Mouse (Mus musculus): ENCODE data around the gene Zcchc9. TPM values are rescaled to one million over a fixed set of nuclear protein-coding genes. Genes with fewer than 3 reads are reported as not detected.
A peak's percentile ranks its signal among the peaks of the same experiment; 100 is the strongest.
"Not testable (repeated sequence)": the region's sequence is repeated elsewhere in the genome, so short reads cannot be mapped to it uniquely, and the experiment has no call there.

Zcchc9 gene
- polyA plus RNA-seq, 1 experiment from 2014 or later: 21.1 TPM

DNA sequence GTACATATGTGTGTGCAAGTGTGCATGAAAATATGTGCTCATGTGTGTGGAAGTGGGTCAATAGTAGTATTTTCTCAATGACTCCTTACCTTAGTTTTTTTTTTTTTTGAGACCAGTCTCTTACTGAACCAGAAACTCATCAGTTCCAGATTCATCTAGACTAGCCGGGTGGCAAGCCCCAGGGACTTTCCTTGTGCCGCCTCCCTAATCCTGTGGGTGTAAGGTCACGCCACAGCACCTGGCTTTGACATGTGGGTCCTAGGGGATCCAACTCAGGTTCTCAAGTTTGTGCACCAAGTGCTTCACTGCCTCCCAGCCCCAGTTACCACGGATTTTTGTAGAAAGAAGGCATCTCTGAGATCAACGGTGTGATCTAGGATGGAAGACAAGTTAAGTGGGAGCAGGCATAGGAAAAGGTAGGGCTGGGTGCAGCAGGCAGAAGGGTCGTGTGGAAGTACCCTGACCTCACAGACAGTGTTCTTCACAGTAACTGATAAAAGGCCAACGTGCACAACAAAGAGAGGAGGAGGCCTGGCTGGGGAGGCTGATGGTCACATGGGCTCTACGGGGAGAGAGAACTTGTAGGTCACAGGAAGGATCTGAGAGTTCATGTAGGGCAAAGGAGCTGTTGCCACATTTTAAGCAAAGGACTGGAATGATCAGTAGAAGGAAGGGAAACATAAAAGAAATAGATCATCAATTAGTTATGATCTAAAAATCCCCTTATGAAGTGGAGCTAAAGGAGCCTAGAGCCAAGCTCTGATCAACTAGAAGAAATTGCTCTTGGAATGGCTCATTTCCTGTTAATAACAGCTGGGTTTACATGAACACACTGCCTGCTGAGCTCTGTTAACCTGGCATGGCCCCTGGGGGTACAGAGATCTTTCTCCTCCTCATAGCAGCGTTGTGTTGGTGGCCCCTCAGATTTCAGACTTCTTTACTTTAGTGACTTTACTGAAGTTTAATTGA lies 38.5 kb downstream of the Zcchc9 start:
- Histone ChIP-seq H3K9me3 (ENCODE audit: control insufficient read depth) (no peaks in the 10 kb centered on the region), H3K36me3 (ENCODE audit: control insufficient read depth, insufficient read depth) (no peaks in the 10 kb centered on the region), H3K9ac (ENCODE audit: low read depth, low read length) (no peak overlapping the region), H3K4me1 (replicated peaks; ENCODE audit: control insufficient read depth, insufficient read depth, low read length) (no peaks in the 10 kb centered on the region), H3K27me3 (replicated peaks; ENCODE audit: control insufficient read depth, insufficient read depth, low read length) (no peaks in the 10 kb centered on the region), H3K27ac (ENCODE audit: low read depth, low read length) (no peak overlapping the region), H3K4me3 (ENCODE audit: low read depth, low read length) (no peak overlapping the region), H3K4me2 (replicated peaks; ENCODE audit: low read depth) (no peak overlapping the region)
- WGBS: 61% methylated on average over 9 of the region's 9 CpGs
- ATAC-seq: no peak
- TF ChIP-seq CTCF (IDR thresholded peaks at IDR 0.05; ENCODE audit: low read depth): no peak

DNA sequence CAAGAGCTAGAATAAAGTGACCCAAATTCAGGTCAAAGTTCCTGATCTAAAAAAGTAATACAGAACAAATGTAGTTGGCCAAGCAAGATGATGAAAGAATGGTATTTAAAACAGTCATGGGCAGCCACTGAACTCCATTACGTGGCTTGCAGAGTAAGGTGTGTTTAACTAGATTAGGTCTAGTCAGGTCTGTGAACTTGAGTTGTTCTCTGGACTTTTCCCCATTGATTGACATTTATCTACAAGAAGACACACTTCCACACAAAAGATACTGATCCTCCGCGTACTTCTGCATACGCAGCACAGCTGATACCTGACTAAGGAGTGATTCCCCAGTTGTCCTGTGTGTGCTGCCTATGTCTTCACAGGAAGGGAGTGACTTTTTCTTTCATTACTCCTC lies 41.9 kb downstream of the Zcchc9 start:
- H3K4me2 ChIP-seq (replicated peaks; ENCODE audit: low read depth): no peak overlapping the region
- peak; percentile 61 for ATAC-seq
- TF ChIP-seq CTCF (IDR thresholded peaks at IDR 0.05; ENCODE audit: low read depth): no peak
- H3K4me1 ChIP-seq (replicated peaks; ENCODE audit: control insufficient read depth, insufficient read depth, low read length): no peaks in the 10 kb centered on the region
- H3K9ac ChIP-seq (ENCODE audit: low read depth, low read length): no peak overlapping the region
- no peaks in the 10 kb centered on the region for H3K9me3 ChIP-seq (ENCODE audit: control insufficient read depth)
- H3K27ac ChIP-seq (ENCODE audit: low read depth, low read length): peak overlapping the region; percentile 62; the same call in 1 of the 2 replicates
- 57% methylated on average over 4 of the region's 4 CpGs for WGBS
- H3K36me3 ChIP-seq (ENCODE audit: control insufficient read depth, insufficient read depth): no peaks in the 10 kb centered on the region
- no peaks in the 10 kb centered on the region for H3K27me3 ChIP-seq (replicated peaks; ENCODE audit: control insufficient read depth, insufficient read depth, low read length)
- no peak overlapping the region for H3K4me3 ChIP-seq (ENCODE audit: low read depth, low read length)

DNA sequence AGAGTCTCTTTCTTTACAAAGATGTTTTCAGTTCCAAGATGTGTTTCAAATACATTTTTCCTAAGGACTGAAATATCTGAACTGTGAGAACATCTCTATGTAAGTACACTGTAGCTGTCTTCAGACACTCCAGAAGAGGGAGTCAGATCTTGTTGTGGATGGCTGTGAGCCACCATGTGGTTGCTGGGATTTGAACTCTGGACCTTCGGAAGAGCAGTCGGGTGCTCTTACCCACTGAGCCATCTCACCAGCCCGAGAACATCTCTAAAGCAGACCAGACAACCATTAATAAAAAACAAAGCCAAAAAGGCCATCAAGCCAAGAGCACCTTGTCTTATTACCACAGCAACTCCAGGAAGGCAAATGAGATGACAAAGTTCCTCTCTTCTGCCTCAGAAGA lies 43.9 kb downstream of the Zcchc9 start:
- not testable (repeated sequence) for H3K4me1 ChIP-seq (replicated peaks; ENCODE audit: control insufficient read depth, insufficient read depth, low read length); ATAC-seq; H3K9me3 ChIP-seq (ENCODE audit: control insufficient read depth); H3K36me3 ChIP-seq (ENCODE audit: control insufficient read depth, insufficient read depth); H3K27me3 ChIP-seq (replicated peaks; ENCODE audit: control insufficient read depth, insufficient read depth, low read length); H3K4me2 ChIP-seq (replicated peaks; ENCODE audit: low read depth); H3K4me3 ChIP-seq (ENCODE audit: low read depth, low read length); H3K9ac ChIP-seq (ENCODE audit: low read depth, low read length)
- WGBS: 83% methylated on average over 3 of the region's 3 CpGs
- H3K27ac ChIP-seq (ENCODE audit: low read depth, low read length): peak overlapping the region; percentile 28

GRCm38 (mm10) chr13:91761654-91762445 lies 45.7 kb downstream of the Zcchc9 start:
- no peak overlapping the region for H3K9ac ChIP-seq (ENCODE audit: low read depth, low read length)
- no peaks in the 10 kb centered on the region for H3K27me3 ChIP-seq (replicated peaks; ENCODE audit: control insufficient read depth, insufficient read depth, low read length)
- H3K36me3 ChIP-seq (ENCODE audit: control insufficient read depth, insufficient read depth): no peaks in the 10 kb centered on the region
- H3K27ac ChIP-seq (ENCODE audit: low read depth, low read length): peak overlapping the region; percentile 72
- no peaks in the 10 kb centered on the region for H3K9me3 ChIP-seq (ENCODE audit: control insufficient read depth)
- H3K4me2 ChIP-seq (replicated peaks; ENCODE audit: low read depth): no peak overlapping the region
- no peaks in the 10 kb centered on the region for H3K4me1 ChIP-seq (replicated peaks; ENCODE audit: control insufficient read depth, insufficient read depth, low read length)
- H3K4me3 ChIP-seq (ENCODE audit: low read depth, low read length): no peak overlapping the region
- WGBS: 68% methylated on average over 6 of the region's 6 CpGs
- TF ChIP-seq CTCF (IDR thresholded peaks at IDR 0.05; ENCODE audit: low read depth): no peak
- ATAC-seq: peak; percentile 76

- 89% methylated on average over 8 of the region's 8 CpGs for WGBS
- no peak overlapping the region for H3K4me2 ChIP-seq (replicated peaks; ENCODE audit: low read depth)
- no peaks in the 10 kb centered on the region for H3K4me1 ChIP-seq (replicated peaks; ENCODE audit: control insufficient read depth, insufficient read depth, low read length)
- no peak overlapping the region for H3K27ac ChIP-seq (ENCODE audit: low read depth, low read length)
- TF ChIP-seq CTCF (IDR thresholded peaks at IDR 0.05; ENCODE audit: low read depth): no peak
- H3K27me3 ChIP-seq (replicated peaks; ENCODE audit: control insufficient read depth, insufficient read depth, low read length): no peaks in the 10 kb centered on the region
- no peak overlapping the region for H3K9ac ChIP-seq (ENCODE audit: low read depth, low read length)
- H3K4me3 ChIP-seq (ENCODE audit: low read depth, low read length): no peak overlapping the region
- H3K36me3 ChIP-seq (ENCODE audit: control insufficient read depth, insufficient read depth): no peaks in the 10 kb centered on the region
- no peaks in the 10 kb centered on the region for H3K9me3 ChIP-seq (ENCODE audit: control insufficient read depth)
- no peak for ATAC-seq
Observed at GRCm38 (mm10) chr13:91760302-91761050, 47.0 kb downstream of the Zcchc9 start.

- 33% methylated on average over 8 of the region's 8 CpGs for WGBS
- H3K36me3 ChIP-seq (ENCODE audit: control insufficient read depth, insufficient read depth): no peaks in the 10 kb centered on the region
- no peak overlapping the region for H3K9ac ChIP-seq (ENCODE audit: low read depth, low read length)
- H3K4me3 ChIP-seq (ENCODE audit: low read depth, low read length): no peak overlapping the region
- no peak overlapping the region for H3K4me2 ChIP-seq (replicated peaks; ENCODE audit: low read depth)
- no peaks in the 10 kb centered on the region for H3K9me3 ChIP-seq (ENCODE audit: control insufficient read depth)
- no peak for ATAC-seq
- TF ChIP-seq CTCF (IDR thresholded peaks at IDR 0.05; ENCODE audit: low read depth): no peak
- no peaks in the 10 kb centered on the region for H3K4me1 ChIP-seq (replicated peaks; ENCODE audit: control insufficient read depth, insufficient read depth, low read length)
- H3K27me3 ChIP-seq (replicated peaks; ENCODE audit: control insufficient read depth, insufficient read depth, low read length): no peaks in the 10 kb centered on the region
- no peak overlapping the region for H3K27ac ChIP-seq (ENCODE audit: low read depth, low read length)
Observed at GRCm38 (mm10) chr13:91759791-91760190, 47.7 kb downstream of the Zcchc9 start.
